Mouse (Mus musculus) telencephalon, adult 2 months (tissue): Measurements from ENCODE around the gene N6amt1.

ENCODE experiments used
- DNase-seq: peaks from one replicate; pipeline ENCODE4 v3.0.0-alpha.2; 2011; ENCODE audit warnings: low read depth, low spot score

The N6amt1 gene

GRCm38 (mm10) chr16:87384366-87384765, 30.4 kb downstream of the N6amt1 start:
- no peak for DNase-seq

DNA sequence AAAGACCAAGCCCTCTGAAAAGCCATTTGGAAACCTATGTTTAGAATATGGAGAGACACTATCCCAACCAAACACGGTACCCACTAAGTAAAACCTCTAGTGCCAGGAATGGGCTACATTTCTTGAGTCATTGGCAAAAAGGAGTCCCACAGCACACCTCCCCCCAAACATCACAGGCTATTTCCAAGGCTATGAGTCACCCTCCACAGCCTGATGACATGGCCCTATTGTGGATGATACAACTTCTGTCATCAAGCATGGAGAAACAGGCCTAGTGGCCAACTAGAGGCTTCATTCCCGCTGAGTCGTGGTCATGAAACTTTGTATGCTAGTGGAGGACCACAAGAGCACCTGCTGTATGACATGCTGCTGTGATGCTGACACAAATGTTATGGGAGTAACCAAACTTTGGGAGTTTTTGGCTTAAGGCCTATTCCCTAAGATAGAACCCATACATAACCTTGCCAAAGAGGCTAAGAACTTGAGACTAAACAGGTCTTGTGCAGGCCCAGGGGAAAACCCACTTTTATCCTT, 33.5 kb downstream of the N6amt1 start:
- no peak for DNase-seq

GRCm38 (mm10) chr16:87393813-87394548, 40.0 kb downstream of the N6amt1 start:
- DNase-seq = peak; percentile 59

DNA sequence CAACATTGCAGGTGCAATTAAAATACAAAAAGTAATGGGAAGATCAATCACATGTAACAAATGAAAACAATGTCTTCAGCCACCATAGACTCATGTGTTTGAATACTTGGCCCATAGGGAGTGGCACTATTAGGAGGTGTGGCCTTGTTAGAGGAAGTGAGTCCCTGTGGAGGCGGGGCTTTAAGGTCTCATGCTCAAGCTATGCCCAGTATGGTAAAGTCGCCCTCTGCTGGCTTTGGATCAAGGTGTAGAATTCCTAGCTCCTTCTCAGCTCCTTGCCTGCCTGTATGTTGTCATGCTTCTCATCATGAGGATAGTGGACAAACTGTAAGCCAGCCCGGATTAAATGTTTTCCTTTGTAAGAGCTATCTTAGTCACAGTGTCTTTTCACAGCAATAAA, 51.0 kb downstream of the N6amt1 start:
- DNase-seq = no peak
